Mouse (Mus musculus) neutrophil, adult 83 days (primary cell): ENCODE measurements around the gene Olfr802. TPM values are rescaled to one million over a fixed set of nuclear protein-coding genes. Genes with fewer than 3 reads are reported as not detected.

Source experiments
- total RNA-seq, 2 experiments: library from RNA; stranded (reverse); gene quantifications; one replicate each; pipeline ENCODE4 v1.2.4; 2023

Gene Olfr802
- total RNA-seq = not detected

GRCm38 (mm10) chr10:129688069-129688468 lies at the start of gene Olfr802:
TSS of gene Olfr802 (minus strand) at chr10:129688169.

GRCm38 (mm10) chr10:129729275-129729674 lies 41.3 kb upstream of the Olfr802 start, which contains the start of gene Olfr805:
TSS of gene Olfr805 (minus strand) at chr10:129729375.

GRCm38 (mm10) chr10:129702910-129703309 lies 14.9 kb upstream of the Olfr802 start, which contains the start of gene Olfr804:
TSS of gene Olfr804 (plus strand) at chr10:129703210.

GRCm38 (mm10) chr10:129694186-129694585 lies 6.2 kb upstream of the Olfr802 start, which contains the start of gene Olfr803:
TSS of gene Olfr803 (minus strand) at chr10:129694286.

GRCm38 (mm10) chr10:129673765-129674164 lies 14.2 kb downstream of the Olfr802 start, which contains the start of gene Olfr801:
TSS of gene Olfr801 (minus strand) at chr10:129673865.

GRCm38 (mm10) chr10:129657394-129657793 lies 30.6 kb downstream of the Olfr802 start, which contains the start of gene Olfr800:
TSS of gene Olfr800 (plus strand) at chr10:129657694.

GRCm38 (mm10) chr10:129637184-129637583 lies 50.8 kb downstream of the Olfr802 start, which contains the start of gene Olfr799:
TSS of gene Olfr799 (plus strand) at chr10:129637484.

GRCm38 (mm10) chr10:129627834-129628233 lies 60.1 kb downstream of the Olfr802 start, which contains the start of gene Olfr798:
TSS of gene Olfr798 (minus strand) at chr10:129627934.

Other genes with a start within 250 kb of the Olfr802 start
- gene Olfr787, start 226.3 kb downstream of the Olfr802 start, total RNA-seq = not detected
- gene Olfr788, start 217.2 kb downstream of the Olfr802 start, total RNA-seq = not detected
- gene Olfr789, start 203.4 kb downstream of the Olfr802 start, total RNA-seq = not detected
- not detected for gene Olfr790, start 189.7 kb downstream of the Olfr802 start, total RNA-seq
- not detected for gene Olfr791, start 166.4 kb downstream of the Olfr802 start, total RNA-seq
- gene Olfr792, start 149.0 kb downstream of the Olfr802 start, total RNA-seq = not detected
- gene Olfr794, start 120.5 kb downstream of the Olfr802 start, total RNA-seq = not detected
- gene Olfr796, start 75.6 kb downstream of the Olfr802 start, total RNA-seq = not detected
- not detected for gene Olfr798, start 60.2 kb downstream of the Olfr802 start, total RNA-seq
- gene Olfr799, start 50.7 kb downstream of the Olfr802 start, total RNA-seq = not detected
- not detected for gene Olfr800, start 30.5 kb downstream of the Olfr802 start, total RNA-seq
- not detected for gene Olfr801, start 14.3 kb downstream of the Olfr802 start, total RNA-seq
- not detected for gene Olfr803, start 6.1 kb upstream of the Olfr802 start, total RNA-seq
- gene Olfr804, start 15.0 kb upstream of the Olfr802 start, total RNA-seq = not detected
- not detected for gene Olfr805, start 41.2 kb upstream of the Olfr802 start, total RNA-seq
- gene Olfr806, start 53.8 kb upstream of the Olfr802 start, total RNA-seq = not detected
- gene Olfr807, start 69.6 kb upstream of the Olfr802 start, total RNA-seq = not detected
- not detected for gene Olfr808, start 77.3 kb upstream of the Olfr802 start, total RNA-seq
- not detected for gene Olfr809, start 86.5 kb upstream of the Olfr802 start, total RNA-seq
- not detected for gene Olfr810, start 106.7 kb upstream of the Olfr802 start, total RNA-seq
- gene Olfr811, start 116.2 kb upstream of the Olfr802 start, total RNA-seq = not detected
- not detected for gene Olfr812, start 157.9 kb upstream of the Olfr802 start, total RNA-seq
- gene Olfr813, start 167.2 kb upstream of the Olfr802 start, total RNA-seq = not detected
- gene Olfr814, start 191.7 kb upstream of the Olfr802 start, total RNA-seq = not detected
- not detected for gene Olfr815, start 217.7 kb upstream of the Olfr802 start, total RNA-seq
- gene Olfr816, start 227.4 kb upstream of the Olfr802 start, total RNA-seq = not detected